Mouse (Mus musculus) brain, embryonic 14.5 days (tissue): ENCODE measurements around the gene Pcp2.

Experiments
- CTCF ChIP-seq: fragments of 200-500 bp; IDR thresholded peaks from 2 replicates; pipeline ENCODE4 v1.5.1; 2012; ENCODE audit warnings: inconsistent platforms, mild to moderate bottlenecking, moderate library complexity, borderline replicate concordance; ENCODE audit not compliant: insufficient read depth, insufficient read length; ENCODE audit errors: extremely low read depth
- POLR2A ChIP-seq: fragments of 200-500 bp; IDR thresholded peaks from 2 replicates; pipeline ENCODE4 v1.6.1; 2012; ENCODE audit warnings: mild to moderate bottlenecking, inconsistent platforms, borderline replicate concordance; ENCODE audit not compliant: poor library complexity, insufficient read depth, insufficient read length, severe bottlenecking; ENCODE audit errors: extremely low read depth

DNA sequence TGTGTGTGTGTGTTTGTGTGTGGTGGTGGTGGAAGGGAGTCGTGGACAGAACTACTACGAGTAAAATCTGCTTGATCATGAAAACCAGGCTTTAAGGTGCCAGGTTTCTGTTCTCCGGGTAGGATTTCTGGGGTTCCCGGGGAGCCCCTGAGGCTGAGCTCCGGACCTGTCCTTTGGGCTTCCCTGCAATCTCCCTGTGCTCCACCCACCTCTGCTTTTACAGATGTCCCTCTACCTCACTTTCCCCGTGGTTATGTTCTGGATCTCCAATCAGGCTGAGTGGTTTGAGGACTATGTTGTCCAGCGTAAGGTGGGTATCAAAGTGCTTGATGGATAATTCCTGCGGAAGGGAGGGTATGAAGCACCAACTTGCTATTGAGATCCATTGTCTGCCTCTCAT, 3.2 kb downstream of the Pcp2 start:
- TF ChIP-seq CTCF (no peak), POLR2A (no peak)
